Comparison of ENCODE assay signal across 30 mouse cellular contexts in genomic region chr6:114264010-114264409, GRCm38 (mm10). TPM values are rescaled to one million over a fixed set of nuclear protein-coding genes. Genes with fewer than 3 reads are reported as not detected.
DNase-seq lines count a peak whose midpoint lies in the region; ATAC-seq and TF ChIP-seq lines count a peak whose summit lies in the region.
"Had no signal": no experiment of that assay in that cellular context is flagged by ENCODE, and none has a peak within 500 bp of the region (broad histone marks: within the 10 kb centered on the region; RNA-seq: fewer than 3 reads in every experiment).

No protein-coding gene starts in this region.

- no peak for DNase-seq in embryonic facial prominence, embryonic 14.5 days (ENCODE audit: low spot score)
- DNase-seq in embryonic facial prominence, embryonic 10.5 days (ENCODE audit: low spot score): no peak
- no peak for DNase-seq in hindbrain, embryonic 14.5 days (ENCODE audit: low spot score)
- no peak for DNase-seq in neural tube, embryonic 10.5 days (ENCODE audit: extremely low spot score, low spot score)
- no peak for DNase-seq in gastrocnemius, postnatal 25 days
- no peak for DNase-seq in lung, postnatal 0 days (ENCODE audit: low spot score)
- DNase-seq: adrenal gland, adult 2 months; adrenal gland, postnatal 36 days; cerebellum, adult 9-10 months; cerebellum, postnatal 36 days; gastrocnemius, postnatal 10 days; heart, postnatal 36 days; kidney, adult 11 months; lung, adult 2 months; lung, postnatal 14 days; right cerebral cortex, postnatal 4 days; thymus, adult 18-20 months; thymus, postnatal 25 days had no signal

- TF ChIP-seq EP300 in lung, postnatal 0 days (IDR thresholded peaks at IDR 0.05): no peak

- no peak overlapping the region for H3K27ac ChIP-seq in embryonic facial prominence, embryonic 14.5 days (replicated peaks; ENCODE audit: low read depth, low read length)
- no peak overlapping the region for H3K27ac ChIP-seq in embryonic facial prominence, embryonic 10.5 days (replicated peaks)
- H3K27ac ChIP-seq in hindbrain, embryonic 14.5 days: peak overlapping the region; percentile 29; the same call in 1 of the 2 replicates
- H3K27ac ChIP-seq in hindbrain, embryonic 12.5 days: no peak overlapping the region
- peak overlapping the region; percentile 69 for H3K27ac ChIP-seq in neural tube, embryonic 13.5 days (replicated peaks)
- no peak overlapping the region for H3K27ac ChIP-seq in lung, postnatal 0 days (ENCODE audit: low read length)
- H3K27ac ChIP-seq: embryonic facial prominence, embryonic 12.5 days; heart, embryonic 10.5 days; kidney, embryonic 15.5 days; liver, embryonic 14.5 days; stomach, postnatal 0 days had no signal

- H3K27me3 ChIP-seq in embryonic facial prominence, embryonic 14.5 days (replicated peaks; ENCODE audit: control insufficient read depth, insufficient read depth, low read length): no peaks in the 10 kb centered on the region
- H3K27me3 ChIP-seq in embryonic facial prominence, embryonic 10.5 days (replicated peaks; ENCODE audit: low read depth, poor library complexity, severe bottlenecking): 0 out of 2 replicates have a peak, but pooled peaks cover 4% of the 10 kb centered on the region
- no peaks in the 10 kb centered on the region for H3K27me3 ChIP-seq in hindbrain, embryonic 14.5 days (ENCODE audit: control insufficient read depth, insufficient read depth, low read length)
- peaks cover 7% of the 10 kb centered on the region; the same call in 1 of the 2 replicates for H3K27me3 ChIP-seq in hindbrain, embryonic 12.5 days
- H3K27me3 ChIP-seq in neural tube, embryonic 13.5 days: peaks cover 8% of the 10 kb centered on the region; the same call in 1 of the 2 replicates
- H3K27me3 ChIP-seq in lung, postnatal 0 days (replicated peaks; ENCODE audit: insufficient read depth, low read length): no peaks in the 10 kb centered on the region

- no peak overlapping the region for H3K9ac ChIP-seq in embryonic facial prominence, embryonic 14.5 days (ENCODE audit: low read depth, low read length)
- no peak overlapping the region for H3K9ac ChIP-seq in hindbrain, embryonic 14.5 days
- no peak overlapping the region for H3K9ac ChIP-seq in hindbrain, embryonic 12.5 days
- H3K9ac ChIP-seq in neural tube, embryonic 13.5 days: no peak overlapping the region
- H3K9ac ChIP-seq in lung, postnatal 0 days (replicated peaks; ENCODE audit: low read depth): no peak overlapping the region
- H3K9ac ChIP-seq: embryonic facial prominence, embryonic 12.5 days; kidney, embryonic 15.5 days; liver, embryonic 14.5 days had no signal

- H3K36me3 ChIP-seq in embryonic facial prominence, embryonic 14.5 days (ENCODE audit: control insufficient read depth, insufficient read depth, low read length): no peaks in the 10 kb centered on the region
- no peaks in the 10 kb centered on the region for H3K36me3 ChIP-seq in embryonic facial prominence, embryonic 10.5 days (replicated peaks)
- no peaks in the 10 kb centered on the region for H3K36me3 ChIP-seq in hindbrain, embryonic 14.5 days (replicated peaks; ENCODE audit: control insufficient read depth, insufficient read depth)
- no peaks in the 10 kb centered on the region for H3K36me3 ChIP-seq in hindbrain, embryonic 12.5 days
- H3K36me3 ChIP-seq in neural tube, embryonic 13.5 days: no peaks in the 10 kb centered on the region
- H3K36me3 ChIP-seq in lung, postnatal 0 days (ENCODE audit: insufficient read depth, low read length): no peaks in the 10 kb centered on the region
- H3K36me3 ChIP-seq: embryonic facial prominence, embryonic 12.5 days; heart, embryonic 10.5 days; kidney, embryonic 15.5 days had no signal

- no peak overlapping the region for H3K4me3 ChIP-seq in embryonic facial prominence, embryonic 14.5 days (ENCODE audit: low read depth, low read length)
- H3K4me3 ChIP-seq in embryonic facial prominence, embryonic 10.5 days: no peak overlapping the region
- no peak overlapping the region for H3K4me3 ChIP-seq in hindbrain, embryonic 14.5 days (replicated peaks; ENCODE audit: low read length)
- H3K4me3 ChIP-seq in hindbrain, embryonic 12.5 days: no peak overlapping the region
- H3K4me3 ChIP-seq in neural tube, embryonic 13.5 days: no peak overlapping the region
- H3K4me3 ChIP-seq in lung, postnatal 0 days (ENCODE audit: low read depth, low read length): no peak overlapping the region
- H3K4me3 ChIP-seq: embryonic facial prominence, embryonic 12.5 days; heart, embryonic 10.5 days; kidney, embryonic 15.5 days had no signal

- H3K9me3 ChIP-seq in embryonic facial prominence, embryonic 14.5 days (ENCODE audit: control insufficient read depth, low read length): no peaks in the 10 kb centered on the region
- H3K9me3 ChIP-seq in embryonic facial prominence, embryonic 10.5 days: no peaks in the 10 kb centered on the region
- no peaks in the 10 kb centered on the region for H3K9me3 ChIP-seq in hindbrain, embryonic 14.5 days (ENCODE audit: control insufficient read depth, low read length)
- no peaks in the 10 kb centered on the region for H3K9me3 ChIP-seq in hindbrain, embryonic 12.5 days (replicated peaks)
- H3K9me3 ChIP-seq in neural tube, embryonic 13.5 days: no peaks in the 10 kb centered on the region
- H3K9me3 ChIP-seq in lung, postnatal 0 days (ENCODE audit: low read length): no peaks in the 10 kb centered on the region
- H3K9me3 ChIP-seq: embryonic facial prominence, embryonic 12.5 days; heart, embryonic 10.5 days; kidney, embryonic 15.5 days had no signal

- no peaks in the 10 kb centered on the region for H3K4me1 ChIP-seq in embryonic facial prominence, embryonic 14.5 days (ENCODE audit: control insufficient read depth, insufficient read depth, low read length)
- H3K4me1 ChIP-seq in embryonic facial prominence, embryonic 10.5 days: peaks cover 19% of the 10 kb centered on the region
- H3K4me1 ChIP-seq in hindbrain, embryonic 14.5 days (replicated peaks; ENCODE audit: control insufficient read depth, insufficient read depth, low read length): peaks cover 15% of the 10 kb centered on the region
- peaks cover 31% of the 10 kb centered on the region for H3K4me1 ChIP-seq in hindbrain, embryonic 12.5 days
- H3K4me1 ChIP-seq in neural tube, embryonic 13.5 days (replicated peaks): peaks cover 48% of the 10 kb centered on the region
- H3K4me1 ChIP-seq in lung, postnatal 0 days (ENCODE audit: insufficient read depth, low read depth, low read length): no peaks in the 10 kb centered on the region
- H3K4me1 ChIP-seq: embryonic facial prominence, embryonic 12.5 days; kidney, embryonic 15.5 days had no signal

- 0 out of 2 replicates have a peak, but pooled peaks have one; percentile 23 for ATAC-seq in embryonic facial prominence, embryonic 14.5 days (ENCODE audit: low read depth)
- ATAC-seq in hindbrain, embryonic 14.5 days (ENCODE audit: low FRiP score): no peak
- ATAC-seq in hindbrain, embryonic 12.5 days (ENCODE audit: low FRiP score): no peak
- ATAC-seq in neural tube, embryonic 13.5 days (ENCODE audit: low read depth): no peak
- no peak for ATAC-seq in lung, postnatal 0 days
- ATAC-seq: activated CD4-positive, CD25-positive, alpha-beta regulatory T cell, adult 4 months; inflammation-experienced regulatory T-cells, adult 6 months had no signal

- 56% methylated on average over 3 of the region's 3 CpGs for WGBS in embryonic facial prominence, embryonic 14.5 days
- WGBS in embryonic facial prominence, embryonic 10.5 days: 62% methylated on average over 3 of the region's 3 CpGs
- 34% methylated on average over 3 of the region's 3 CpGs for WGBS in hindbrain, embryonic 14.5 days
- 51% methylated on average over 3 of the region's 3 CpGs for WGBS in hindbrain, embryonic 12.5 days
- 20% methylated on average over 3 of the region's 3 CpGs for WGBS in neural tube, embryonic 13.5 days
- WGBS in lung, postnatal 0 days: 64% methylated on average over 3 of the region's 3 CpGs

- no peak for TF ChIP-seq CTCF in lung, postnatal 0 days (IDR thresholded peaks at IDR 0.05)

- no peak overlapping the region for H3K4me2 ChIP-seq in embryonic facial prominence, embryonic 14.5 days (ENCODE audit: low read depth, low read length)
- no peak overlapping the region for H3K4me2 ChIP-seq in hindbrain, embryonic 14.5 days (replicated peaks)
- H3K4me2 ChIP-seq in hindbrain, embryonic 12.5 days (replicated peaks): no peak overlapping the region
- no peak overlapping the region for H3K4me2 ChIP-seq in neural tube, embryonic 13.5 days
- no peak overlapping the region for H3K4me2 ChIP-seq in lung, postnatal 0 days (replicated peaks; ENCODE audit: low read depth, low read length)
- H3K4me2 ChIP-seq: embryonic facial prominence, embryonic 12.5 days; kidney, embryonic 15.5 days had no signal

RNA-seq across cellular contexts. Expression of gene Slc6a1, which starts 18.4 kb away (rescaled TPM):
- polyA plus RNA-seq in embryonic facial prominence, embryonic 14.5 days (2014; fragmentation: Nextera tagmentation; extraction: Ambion mirVana): 2.7 and 2.8 TPM in 2 replicates
- 1.4 and 2.4 TPM in 2 replicates for polyA plus RNA-seq in embryonic facial prominence, embryonic 10.5 days (2016; fragmentation: Nextera tagmentation; extraction: Ambion mirVana)
- polyA plus RNA-seq in hindbrain, embryonic 14.5 days (2014; fragmentation: Nextera tagmentation; extraction: Ambion mirVana): 135 and 154 TPM in 2 replicates
- polyA plus RNA-seq in hindbrain, embryonic 12.5 days (2016; fragmentation: Nextera tagmentation; extraction: Ambion mirVana): 47.1 and 47.6 TPM in 2 replicates
- polyA plus RNA-seq in neural tube, embryonic 13.5 days (2015; fragmentation: Nextera tagmentation; extraction: Ambion mirVana): 66.6 and 67.8 TPM in 2 replicates
- under 1 TPM; 0.05 to 0.32 TPM for total RNA-seq in gastrocnemius, postnatal 25 days (2021)
- not detected in 2 replicates for polyA plus RNA-seq in lung, postnatal 0 days (2015; fragmentation: Nextera tagmentation; extraction: Ambion mirVana)
- total RNA-seq: adrenal gland, adult 2 months; adrenal gland, postnatal 36 days; granulocyte monocyte progenitor cell, adult 5-6 weeks; neutrophil, adult 5-6 weeks had no signal
- polyA plus RNA-seq: adrenal gland, adult 2 months; C2C12; stomach, postnatal 0 days had no signal

Comparison
In these comparisons a context has a peak if more than half of its experiments do, and no peak if none do; other contexts are left out.
1. H3K27ac ChIP-seq: peak in hindbrain, embryonic 14.5 days (single experiment) and neural tube, embryonic 13.5 days (single experiment); none in embryonic facial prominence, embryonic 14.5 days (single experiment), embryonic facial prominence, embryonic 10.5 days (single experiment), hindbrain, embryonic 12.5 days (single experiment) and lung, postnatal 0 days (single experiment).
2. RNA of gene Slc6a1, which starts 18.4 kb away (polyA plus RNA-seq): 135 to 154 TPM in hindbrain, embryonic 14.5 days, 66.6 to 67.8 TPM in neural tube, embryonic 13.5 days and 47.1 to 47.6 TPM in hindbrain, embryonic 12.5 days; 2.7 to 2.8 TPM in embryonic facial prominence, embryonic 14.5 days, 1.4 to 2.4 TPM in embryonic facial prominence, embryonic 10.5 days and not detected in lung, postnatal 0 days; every median in the first group is over 10 times any median in the second.